Mouse (Mus musculus): ENCODE data around the gene Atp6v1b1. TPM values are rescaled to one million over a fixed set of nuclear protein-coding genes. Genes with fewer than 3 reads are reported as not detected.

The Atp6v1b1 gene
- polyA plus RNA-seq, 1 experiment from 2014 or later = not detected

DNA sequence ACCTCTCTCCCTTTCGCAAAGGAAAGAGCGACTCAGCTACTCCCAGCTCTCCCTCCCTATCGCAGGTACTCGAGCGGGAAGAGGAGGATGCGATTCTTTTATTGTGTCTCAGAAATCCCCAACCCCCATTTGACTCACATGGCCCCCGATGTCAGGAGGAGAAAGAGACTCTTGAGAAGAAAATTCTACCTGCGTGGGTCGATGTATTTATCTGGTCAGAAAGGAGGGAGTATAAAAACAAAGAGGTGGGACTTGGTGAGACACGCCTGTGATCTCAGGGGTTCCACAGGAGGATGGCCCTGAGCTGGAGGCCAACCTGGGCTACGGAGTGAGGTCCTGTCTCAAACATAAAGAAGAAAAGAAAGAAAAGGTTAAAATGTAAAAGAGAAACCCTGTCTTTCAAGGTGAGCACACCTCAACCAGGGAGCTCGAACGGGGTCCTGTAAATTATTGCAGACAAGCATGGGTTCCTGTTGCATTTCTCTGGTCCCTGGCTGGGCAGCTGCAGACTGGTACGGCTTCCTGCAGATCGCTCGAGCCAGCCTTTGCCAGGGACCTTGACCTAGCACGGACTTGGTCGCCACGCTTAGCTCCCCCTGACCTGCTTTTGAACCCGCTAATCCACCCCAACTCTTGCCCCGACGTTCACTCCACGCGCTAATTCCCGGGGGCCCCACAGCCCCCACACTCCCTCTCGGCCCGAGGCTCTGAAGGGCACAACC lies 39.6 kb upstream of the Atp6v1b1 start:
- 2% methylated on average over 27 of the region's 27 CpGs for WGBS
- H3K4me1 ChIP-seq (replicated peaks; ENCODE audit: control insufficient read depth, insufficient read depth, low read length) = no peaks in the 10 kb centered on the region
- H3K4me2 ChIP-seq (ENCODE audit: low read length) = no peak overlapping the region
- H3K27me3 ChIP-seq (replicated peaks; ENCODE audit: control insufficient read depth, insufficient read depth, low read length) = peaks cover 95% of the 10 kb centered on the region
- H3K9ac ChIP-seq (ENCODE audit: low read length) = no peak overlapping the region
- no peak overlapping the region for H3K27ac ChIP-seq (ENCODE audit: low read depth)
- H3K9me3 ChIP-seq (ENCODE audit: control insufficient read depth, low read length) = no peaks in the 10 kb centered on the region
- DNase-seq (ENCODE audit: low spot score) = no peak
- no peaks in the 10 kb centered on the region for H3K36me3 ChIP-seq (ENCODE audit: control insufficient read depth, insufficient read depth, low read length)
- no peak overlapping the region for H3K4me3 ChIP-seq (ENCODE audit: low read depth, low read length)
- no peak for ATAC-seq (replicated peaks; ENCODE audit: low FRiP score, low TSS enrichment, low read depth)

DNA sequence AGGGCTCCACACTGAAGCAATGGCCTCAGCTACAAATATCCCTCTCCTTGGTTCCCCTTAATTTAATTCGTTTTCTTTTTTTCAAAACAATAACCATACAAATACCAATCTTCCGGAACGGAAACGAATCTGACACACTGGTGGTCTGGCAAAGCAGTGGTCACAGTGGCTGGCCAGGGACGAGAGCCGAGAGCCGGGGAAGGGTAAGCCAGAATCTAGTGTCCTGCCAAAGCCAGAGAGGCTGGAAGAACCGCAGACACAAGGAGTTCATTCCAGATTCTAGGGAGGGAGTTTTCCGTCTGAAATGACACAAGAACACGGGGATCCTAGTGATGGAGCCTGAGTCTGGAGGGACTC lies 39.1 kb upstream of the Atp6v1b1 start:
- H3K4me3 ChIP-seq (ENCODE audit: low read depth, low read length) = no peak overlapping the region
- no peaks in the 10 kb centered on the region for H3K9me3 ChIP-seq (ENCODE audit: control insufficient read depth, low read length)
- no peak overlapping the region for H3K4me2 ChIP-seq (ENCODE audit: low read length)
- no peak overlapping the region for H3K27ac ChIP-seq (ENCODE audit: low read depth)
- H3K9ac ChIP-seq (ENCODE audit: low read length) = no peak overlapping the region
- H3K4me1 ChIP-seq (replicated peaks; ENCODE audit: control insufficient read depth, insufficient read depth, low read length) = no peaks in the 10 kb centered on the region
- DNase-seq (ENCODE audit: low spot score) (peak; percentile 74), ATAC-seq (replicated peaks; ENCODE audit: low FRiP score, low TSS enrichment, low read depth) (no peak)
- H3K27me3 ChIP-seq (replicated peaks; ENCODE audit: control insufficient read depth, insufficient read depth, low read length) = peaks cover 95% of the 10 kb centered on the region
- no peaks in the 10 kb centered on the region for H3K36me3 ChIP-seq (ENCODE audit: control insufficient read depth, insufficient read depth, low read length)
- WGBS = under 1% methylated on average over 10 of the region's 10 CpGs

DNA sequence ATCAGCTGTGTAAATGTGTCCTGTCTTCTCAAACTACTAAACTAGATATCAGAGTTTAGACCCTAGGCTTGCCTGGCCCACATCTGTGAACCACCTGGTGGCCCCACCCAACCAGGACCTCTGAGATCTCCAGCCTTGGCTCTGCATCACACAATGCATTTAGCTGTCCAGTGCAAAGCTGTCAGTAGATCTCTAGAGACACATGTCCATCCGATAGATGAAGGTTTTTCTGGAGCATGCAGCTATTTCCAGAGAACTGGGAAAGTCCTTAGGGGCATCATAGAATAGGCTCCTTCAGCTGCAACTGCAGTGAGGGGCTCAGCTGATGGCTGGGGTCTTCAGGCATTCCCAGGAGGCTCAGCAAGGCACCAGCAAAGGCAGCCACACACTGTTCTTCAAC lies 38.5 kb upstream of the Atp6v1b1 start:
- Histone ChIP-seq H3K27ac (ENCODE audit: low read depth) (no peak overlapping the region), H3K27me3 (replicated peaks; ENCODE audit: control insufficient read depth, insufficient read depth, low read length) (peaks cover 95% of the 10 kb centered on the region), H3K36me3 (ENCODE audit: control insufficient read depth, insufficient read depth, low read length) (no peaks in the 10 kb centered on the region), H3K4me1 (replicated peaks; ENCODE audit: control insufficient read depth, insufficient read depth, low read length) (no peaks in the 10 kb centered on the region), H3K9me3 (ENCODE audit: control insufficient read depth, low read length) (no peaks in the 10 kb centered on the region), H3K9ac (ENCODE audit: low read length) (no peak overlapping the region), H3K4me2 (ENCODE audit: low read length) (no peak overlapping the region), H3K4me3 (ENCODE audit: low read depth, low read length) (no peak overlapping the region)
- ATAC-seq (replicated peaks; ENCODE audit: low FRiP score, low TSS enrichment, low read depth) (no peak), DNase-seq (ENCODE audit: low spot score) (no peak)
- 20% methylated on average over 1 of the region's 1 CpGs for WGBS

DNA sequence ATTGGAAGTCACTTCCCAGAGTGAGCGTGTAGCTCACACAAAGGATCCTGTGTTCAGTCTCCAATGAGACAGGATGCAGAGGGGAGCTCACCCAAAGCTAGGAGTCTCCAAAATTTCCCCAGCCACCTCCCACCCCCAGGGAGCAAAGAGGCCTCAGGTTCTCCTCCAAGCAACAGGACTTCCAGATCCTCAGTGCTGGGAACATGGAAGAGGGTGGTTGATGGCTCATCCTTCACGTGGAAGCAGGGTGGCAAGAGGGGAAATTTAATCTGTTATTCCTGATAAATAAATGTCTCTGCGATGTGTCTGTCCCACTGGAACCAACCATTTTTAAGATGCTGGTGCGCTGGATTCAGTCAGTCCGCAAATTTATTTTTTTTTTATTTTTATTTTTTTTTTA lies 38.1 kb upstream of the Atp6v1b1 start:
- H3K4me2 ChIP-seq (ENCODE audit: low read length) = no peak overlapping the region
- no peaks in the 10 kb centered on the region for H3K4me1 ChIP-seq (replicated peaks; ENCODE audit: control insufficient read depth, insufficient read depth, low read length)
- no peak overlapping the region for H3K4me3 ChIP-seq (ENCODE audit: low read depth, low read length)
- ATAC-seq (replicated peaks; ENCODE audit: low FRiP score, low TSS enrichment, low read depth) = no peak
- no peaks in the 10 kb centered on the region for H3K36me3 ChIP-seq (ENCODE audit: control insufficient read depth, insufficient read depth, low read length)
- H3K27ac ChIP-seq (ENCODE audit: low read depth) = no peak overlapping the region
- no peak for DNase-seq (ENCODE audit: low spot score)
- no peaks in the 10 kb centered on the region for H3K9me3 ChIP-seq (ENCODE audit: control insufficient read depth, low read length)
- H3K9ac ChIP-seq (ENCODE audit: low read length) = no peak overlapping the region
- peaks cover 95% of the 10 kb centered on the region for H3K27me3 ChIP-seq (replicated peaks; ENCODE audit: control insufficient read depth, insufficient read depth, low read length)
- WGBS = 17% methylated on average over 5 of the region's 5 CpGs

DNA sequence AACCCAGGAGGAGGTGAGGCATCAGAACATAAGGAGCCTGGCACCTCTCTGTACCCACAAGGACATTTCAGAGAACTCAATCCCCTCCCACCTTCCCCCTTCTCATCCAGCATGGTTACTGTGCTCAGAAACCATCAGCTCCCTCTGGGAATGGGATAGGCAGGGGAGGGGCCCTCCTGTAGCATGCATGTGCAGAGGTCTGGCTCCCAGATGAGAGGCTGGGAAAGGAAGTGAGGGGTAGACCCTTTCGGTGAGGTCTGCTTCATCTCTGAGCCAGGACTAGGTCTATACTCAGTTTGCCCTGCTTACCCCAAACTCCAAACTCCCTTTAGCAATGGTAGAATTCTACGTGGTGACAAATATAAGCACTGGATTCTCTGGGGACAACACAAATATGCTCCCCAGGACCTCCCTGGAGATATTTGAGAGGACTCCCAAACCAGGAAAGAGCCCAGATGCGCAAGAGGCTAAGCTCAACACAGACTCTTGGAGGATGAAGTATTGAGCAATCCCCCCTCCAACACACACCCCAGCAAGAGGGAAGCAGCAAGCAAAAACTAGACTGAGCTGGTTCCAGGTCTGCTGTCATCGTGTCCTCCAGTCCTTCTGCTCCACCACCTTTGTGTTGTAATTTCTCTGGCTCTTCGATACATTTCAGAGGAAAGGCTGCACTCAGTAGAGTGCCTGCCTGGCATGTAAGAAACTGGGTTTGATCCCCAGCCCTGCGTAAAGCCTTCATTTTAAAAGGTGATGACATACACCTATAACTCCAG lies 34.9 kb upstream of the Atp6v1b1 start:
- WGBS = 5% methylated on average over 6 of the region's 6 CpGs
- DNase-seq (ENCODE audit: low spot score) (no peak), ATAC-seq (replicated peaks; ENCODE audit: low FRiP score, low TSS enrichment, low read depth) (no peak)
- no peak overlapping the region for H3K27ac ChIP-seq (ENCODE audit: low read depth)
- no peaks in the 10 kb centered on the region for H3K36me3 ChIP-seq (ENCODE audit: control insufficient read depth, insufficient read depth, low read length)
- peaks cover 7% of the 10 kb centered on the region for H3K4me1 ChIP-seq (replicated peaks; ENCODE audit: control insufficient read depth, insufficient read depth, low read length)
- H3K4me2 ChIP-seq (ENCODE audit: low read length) = no peak overlapping the region
- H3K9me3 ChIP-seq (ENCODE audit: control insufficient read depth, low read length) = no peaks in the 10 kb centered on the region
- H3K4me3 ChIP-seq (ENCODE audit: low read depth, low read length) = no peak overlapping the region
- H3K27me3 ChIP-seq (replicated peaks; ENCODE audit: control insufficient read depth, insufficient read depth, low read length) = peaks cover 100% of the 10 kb centered on the region
- H3K9ac ChIP-seq (ENCODE audit: low read length) = no peak overlapping the region

DNA sequence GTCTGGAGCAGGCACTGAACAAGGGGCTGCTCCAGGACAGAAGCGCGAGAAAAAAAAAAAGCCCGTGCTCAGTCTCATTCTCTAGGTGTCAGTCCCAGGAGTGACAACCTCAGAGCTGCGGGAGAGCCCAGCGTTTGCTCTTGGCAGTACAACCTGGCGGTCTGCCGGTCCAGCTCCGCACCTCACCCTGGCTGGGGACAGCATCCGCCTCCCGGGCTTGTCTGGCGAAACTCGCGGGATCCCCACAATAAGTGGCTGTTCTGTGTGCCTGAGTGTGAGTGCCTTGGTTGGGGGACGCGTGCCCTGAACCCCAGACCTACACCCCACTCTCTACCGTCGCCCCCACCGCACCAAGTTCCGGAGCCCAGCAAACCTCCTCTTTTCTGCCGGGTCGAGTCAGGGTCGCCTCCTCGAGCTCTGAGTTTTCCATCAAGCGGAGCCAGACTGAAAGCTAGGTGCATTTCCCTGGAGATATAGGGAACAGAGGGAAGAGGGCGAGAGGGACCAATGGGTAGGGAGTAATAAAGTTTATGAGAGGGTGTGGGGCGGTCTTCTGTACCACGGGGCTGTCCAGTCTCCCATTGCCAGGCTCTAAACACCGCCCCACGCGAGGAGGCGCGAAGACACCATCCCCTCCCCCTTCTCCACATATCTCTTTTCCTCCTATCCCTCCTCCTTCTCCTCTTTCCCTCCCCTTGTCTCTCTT lies 32.3 kb upstream of the Atp6v1b1 start:
- no peak for DNase-seq (ENCODE audit: low spot score)
- WGBS = 1% methylated on average over 31 of the region's 32 CpGs
- no peak overlapping the region for H3K27ac ChIP-seq (ENCODE audit: low read depth)
- peak overlapping the region; percentile 29 for H3K4me3 ChIP-seq (ENCODE audit: low read depth, low read length)
- H3K27me3 ChIP-seq (replicated peaks; ENCODE audit: control insufficient read depth, insufficient read depth, low read length) = peaks cover 100% of the 10 kb centered on the region
- no peak overlapping the region for H3K9ac ChIP-seq (ENCODE audit: low read length)
- H3K9me3 ChIP-seq (ENCODE audit: control insufficient read depth, low read length) = no peaks in the 10 kb centered on the region
- peak overlapping the region; percentile 50 for H3K4me2 ChIP-seq (ENCODE audit: low read length)
- H3K36me3 ChIP-seq (ENCODE audit: control insufficient read depth, insufficient read depth, low read length) = no peaks in the 10 kb centered on the region
- ATAC-seq (replicated peaks; ENCODE audit: low FRiP score, low TSS enrichment, low read depth) = peak; percentile 69
- H3K4me1 ChIP-seq (replicated peaks; ENCODE audit: control insufficient read depth, insufficient read depth, low read length) = peaks cover 7% of the 10 kb centered on the region

DNA sequence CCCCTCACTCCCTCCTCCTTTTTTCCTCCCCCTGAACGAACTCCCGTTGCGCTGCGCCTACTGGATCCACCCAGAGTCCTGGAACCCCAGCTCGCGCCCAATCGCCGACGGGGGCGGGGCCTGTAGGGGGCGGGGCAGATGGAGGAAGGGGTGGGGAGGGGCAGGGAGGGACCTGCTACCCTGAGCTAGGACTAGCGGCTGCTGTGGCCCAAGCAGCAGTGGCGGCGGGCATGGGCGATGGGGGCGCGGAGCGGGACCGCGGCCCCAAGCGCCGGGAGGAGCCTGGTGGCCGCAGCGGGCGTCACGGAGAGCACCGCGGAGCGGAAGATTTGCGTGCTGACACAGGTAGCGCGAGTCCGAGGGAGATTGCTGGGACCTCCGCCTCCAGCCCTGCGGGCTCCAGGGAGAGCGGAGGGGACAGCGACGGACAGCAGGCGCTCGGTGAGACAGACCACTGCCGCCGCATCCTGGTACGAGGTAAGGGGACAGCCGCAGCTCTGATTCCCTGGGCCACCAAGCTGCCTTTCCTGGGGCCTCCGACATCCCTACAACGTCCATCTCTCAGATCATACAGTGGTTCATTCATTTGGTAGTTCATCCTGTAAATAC lies 31.6 kb upstream of the Atp6v1b1 start, which contains the start of gene Vax2:
Vax2 (plus strand) TSS at position 198 of the 609 bp plus-strand sequence.
- H3K9ac ChIP-seq (ENCODE audit: low read length) = no peak within 1 kb of the TSS
- peak; percentile 76 for ATAC-seq (replicated peaks; ENCODE audit: low FRiP score, low TSS enrichment, low read depth)
- under 1% methylated on average over 46 of the region's 46 CpGs for WGBS

GRCm38 (mm10) chr6:83711725-83712475 lies 30.9 kb upstream of the Atp6v1b1 start:
- peaks cover 7% of the 10 kb centered on the region for H3K4me1 ChIP-seq (replicated peaks; ENCODE audit: control insufficient read depth, insufficient read depth, low read length)
- H3K27me3 ChIP-seq (replicated peaks; ENCODE audit: control insufficient read depth, insufficient read depth, low read length) = peaks cover 100% of the 10 kb centered on the region
- no peaks in the 10 kb centered on the region for H3K9me3 ChIP-seq (ENCODE audit: control insufficient read depth, low read length)
- H3K27ac ChIP-seq (ENCODE audit: low read depth) = no peak overlapping the region
- DNase-seq (ENCODE audit: low spot score) = no peak
- no peaks in the 10 kb centered on the region for H3K36me3 ChIP-seq (ENCODE audit: control insufficient read depth, insufficient read depth, low read length)
- WGBS = 1% methylated on average over 45 of the region's 45 CpGs
- no peak for ATAC-seq (replicated peaks; ENCODE audit: low FRiP score, low TSS enrichment, low read depth)
- H3K4me2 ChIP-seq (ENCODE audit: low read length) = peak overlapping the region; percentile 50
- no peak overlapping the region for H3K9ac ChIP-seq (ENCODE audit: low read length)
- 0 out of 2 replicates have a peak overlapping the region, but pooled peaks have one; percentile 29 for H3K4me3 ChIP-seq (ENCODE audit: low read depth, low read length)

More for the DNA sequence above, 31.6 kb upstream of the Atp6v1b1 start, which contains the start of gene Vax2:
- Histone ChIP-seq H3K4me3 (ENCODE audit: low read depth, low read length) (peak within 1 kb of the TSS; percentile 29), H3K27ac (ENCODE audit: low read depth) (no peak within 1 kb of the TSS), H3K9me3 (ENCODE audit: control insufficient read depth, low read length) (no peaks in the 10 kb centered on the region), H3K4me1 (replicated peaks; ENCODE audit: control insufficient read depth, insufficient read depth, low read length) (peaks cover 7% of the 10 kb centered on the region), H3K36me3 (ENCODE audit: control insufficient read depth, insufficient read depth, low read length) (no peaks in the 10 kb centered on the region), H3K4me2 (ENCODE audit: low read length) (peak within 1 kb of the TSS; percentile 50), H3K27me3 (replicated peaks; ENCODE audit: control insufficient read depth, insufficient read depth, low read length) (peaks cover 100% of the 10 kb centered on the region)
- peak; percentile 90 for DNase-seq (ENCODE audit: low spot score)
